Mouse (Mus musculus) erythroblast, embryonic 14.5 days (primary cell): Measurements from ENCODE around the gene Creg1.

Experiments used
- GATA1 ChIP-seq: IDR thresholded peaks from 2 replicates; pipeline ENCODE4 v1.6.1; 2012; ENCODE audit warnings: low read length, inconsistent platforms, mixed read lengths
- TAL1 ChIP-seq: IDR thresholded peaks from 3 replicates; pipeline ENCODE4 v1.6.1; 2012; ENCODE audit warnings: low read length, inconsistent platforms, mixed read lengths

DNA sequence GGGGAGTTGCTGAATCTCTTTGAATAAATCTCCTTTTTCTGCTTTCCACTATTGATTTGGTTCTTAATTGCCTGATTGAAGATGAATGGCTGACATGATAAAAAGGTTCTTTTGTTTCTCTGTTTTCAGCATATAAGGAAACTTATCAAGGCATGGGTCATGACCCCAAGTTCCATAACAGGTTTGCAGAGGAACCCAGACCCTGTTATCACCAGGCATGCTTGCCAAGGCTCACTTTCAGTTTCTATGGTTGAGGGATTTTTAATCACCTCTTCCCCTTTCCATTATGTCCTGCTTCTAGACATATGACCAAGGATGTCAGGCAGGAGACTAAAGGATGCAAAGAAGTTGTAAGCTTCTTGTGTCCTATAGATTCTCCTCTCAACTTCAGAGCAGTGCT is 12.4 kb upstream of the Creg1 start:
- TF ChIP-seq GATA1 (no peak), TAL1 (no peak)
